Mouse (Mus musculus) v-Abl transformed pro-B cells (cell line): ENCODE measurements around the gene Dse.

Experiments used
- in situ Hi-C, 2 experiments: fragments of 400-800 bp; cut with MboI; formaldehyde crosslinking; loops; one replicate each; pipeline ENCODE4 v1.15.1; 2025; ENCODE audit not compliant: unreplicated experiment in 2 of 2

Dse gene

GRCm38 (mm10) chr10:34205825-34206224, 1.7 kb downstream of the Dse start:
- in situ Hi-C loops: no loop called here

- in situ Hi-C loops: no loop called here
Observed at GRCm38 (mm10) chr10:34200689-34201088, 6.8 kb downstream of the Dse start.

GRCm38 (mm10) chr10:34198574-34198973, 8.9 kb downstream of the Dse start:
- in situ Hi-C loops: no loop called here

GRCm38 (mm10) chr10:34198061-34198460, 9.5 kb downstream of the Dse start:
- in situ Hi-C loops: no loop called here

- in situ Hi-C loops: no loop called here
Observed at GRCm38 (mm10) chr10:34197269-34197668, 10.2 kb downstream of the Dse start.

- in situ Hi-C loops: no loop called here
Observed at GRCm38 (mm10) chr10:34194957-34195356, 12.6 kb downstream of the Dse start.

- in situ Hi-C loops: no loop called here
Observed at GRCm38 (mm10) chr10:34194503-34194902, 13.0 kb downstream of the Dse start.

- in situ Hi-C loops: no loop called here
Observed at GRCm38 (mm10) chr10:34186571-34187260, 20.8 kb downstream of the Dse start.

GRCm38 (mm10) chr10:34185556-34185955, 22.0 kb downstream of the Dse start:
- in situ Hi-C loops: no loop called here

GRCm38 (mm10) chr10:34184956-34185355, 22.6 kb downstream of the Dse start:
- in situ Hi-C loops: no loop called here

- in situ Hi-C loops: no loop called here
Observed at GRCm38 (mm10) chr10:34183731-34184130, 23.8 kb downstream of the Dse start.

GRCm38 (mm10) chr10:34175870-34176606, 31.5 kb downstream of the Dse start:
- in situ Hi-C loops: no loop called here

- in situ Hi-C loops: no loop called here
Observed at GRCm38 (mm10) chr10:34172663-34173282, 34.7 kb downstream of the Dse start.

GRCm38 (mm10) chr10:34171660-34172059, 35.9 kb downstream of the Dse start:
- in situ Hi-C loops: no loop called here

- in situ Hi-C loops: no loop called here
Observed at GRCm38 (mm10) chr10:34171191-34171590, 36.3 kb downstream of the Dse start.

GRCm38 (mm10) chr10:34166971-34167370, 40.5 kb downstream of the Dse start:
- in situ Hi-C loops: no loop called here

GRCm38 (mm10) chr10:34155796-34156554, 51.5 kb downstream of the Dse start:
- in situ Hi-C loops: loop anchor here in 1 of 2 experiments (5.0 kb wide), 1 partner anchor 121 kb away; no protein-coding TSS in a partner anchor

GRCm38 (mm10) chr10:34151827-34152226, 55.7 kb downstream of the Dse start:
- in situ Hi-C loops: loop anchor here (5.0 kb wide), 3 partner anchors 80 to 175 kb away; partner anchors contain the start of gene Trappc3l (in 1 of the 2)

GRCm38 (mm10) chr10:34150454-34150853, 57.1 kb downstream of the Dse start:
- in situ Hi-C loops: loop anchor here (5.0 kb wide), 3 partner anchors 82 to 177 kb away; partner anchors contain the start of gene Trappc3l (in 1 of the 2)

- in situ Hi-C loops: loop anchor here (5.0 kb wide), 3 partner anchors 83 to 178 kb away; partner anchors contain the start of gene Trappc3l (in 1 of the 2)
Observed at GRCm38 (mm10) chr10:34149772-34150171, 57.7 kb downstream of the Dse start.

- in situ Hi-C loops: no loop called here
Observed at GRCm38 (mm10) chr10:34141693-34142092, 65.8 kb downstream of the Dse start.
